In genomic region chr7:19093537-19094385, GRCm38 (mm10) we compare ENCODE assay signal across 8 mouse cellular contexts. TPM values are rescaled to one million over a fixed set of nuclear protein-coding genes. Genes with fewer than 3 reads are reported as not detected.
A peak's percentile ranks its signal among the peaks of the same experiment; 100 is the strongest.
DNase-seq lines count a peak whose midpoint lies in the region; ATAC-seq and TF ChIP-seq lines count a peak whose summit lies in the region.

No protein-coding gene starts in this region.

- peaks cover 2% of the 10 kb centered on the region; the same call in 1 of the 2 replicates for H3K4me1 ChIP-seq in bone marrow, adult 2 months (ENCODE audit: control insufficient read depth, insufficient read depth, low read length)
- H3K4me1 ChIP-seq in heart, embryonic 13.5 days: peaks cover 48% of the 10 kb centered on the region
- peaks cover 20% of the 10 kb centered on the region for H3K4me1 ChIP-seq in kidney, postnatal 0 days (replicated peaks; ENCODE audit: insufficient read depth, low read length)
- H3K4me1 ChIP-seq in liver, embryonic 13.5 days (replicated peaks): peaks cover 59% of the 10 kb centered on the region
- peaks cover 28% of the 10 kb centered on the region for H3K4me1 ChIP-seq in neural tube, embryonic 11.5 days (ENCODE audit: control insufficient read depth, insufficient read depth, low read length)
- H3K4me1 ChIP-seq in stomach, embryonic 16.5 days (ENCODE audit: control insufficient read depth, insufficient read depth, low read length): peaks cover 34% of the 10 kb centered on the region

- H3K9ac ChIP-seq in heart, embryonic 13.5 days: peak overlapping the region; percentile 97
- H3K9ac ChIP-seq in kidney, postnatal 0 days (ENCODE audit: low read depth, low read length): peak overlapping the region; percentile 86
- H3K9ac ChIP-seq in liver, embryonic 13.5 days: peak overlapping the region; percentile 75
- peak overlapping the region; percentile 83 for H3K9ac ChIP-seq in neural tube, embryonic 11.5 days (ENCODE audit: low read length)
- peak overlapping the region; percentile 90 for H3K9ac ChIP-seq in stomach, embryonic 16.5 days (ENCODE audit: low read length)

- H3K4me3 ChIP-seq in bone marrow, adult 2 months (replicated peaks; ENCODE audit: control insufficient read depth, low read depth, low read length): peak overlapping the region; percentile 62
- H3K4me3 ChIP-seq in heart, embryonic 13.5 days: peak overlapping the region; percentile 86
- H3K4me3 ChIP-seq in kidney, postnatal 0 days (replicated peaks; ENCODE audit: low read depth, low read length): peak overlapping the region; percentile 76
- peak overlapping the region; percentile 68 for H3K4me3 ChIP-seq in liver, embryonic 13.5 days (replicated peaks)
- peak overlapping the region; percentile 75 for H3K4me3 ChIP-seq in neural tube, embryonic 11.5 days (ENCODE audit: low read depth, low read length)
- H3K4me3 ChIP-seq in stomach, embryonic 16.5 days (replicated peaks; ENCODE audit: low read length): peak overlapping the region; percentile 76

- peaks cover 9% of the 10 kb centered on the region for H3K27me3 ChIP-seq in heart, embryonic 13.5 days (replicated peaks)
- H3K27me3 ChIP-seq in kidney, postnatal 0 days (ENCODE audit: insufficient read depth, low read length): no peaks in the 10 kb centered on the region
- H3K27me3 ChIP-seq in liver, embryonic 13.5 days: peaks cover 91% of the 10 kb centered on the region
- peaks cover 9% of the 10 kb centered on the region for H3K27me3 ChIP-seq in neural tube, embryonic 11.5 days (ENCODE audit: control insufficient read depth, insufficient read depth, low read length)
- no peaks in the 10 kb centered on the region for H3K27me3 ChIP-seq in stomach, embryonic 16.5 days (ENCODE audit: control insufficient read depth, insufficient read depth, low read length)

- peak; percentile 62; the same call in 1 of the 2 replicates for TF ChIP-seq POLR2A in bone marrow, adult 2 months (IDR thresholded peaks at IDR 0.05; ENCODE audit: borderline replicate concordance, control insufficient read depth, low read depth, low read length)

- TF ChIP-seq CTCF in bone marrow, adult 2 months (IDR thresholded peaks at IDR 0.05; ENCODE audit: control insufficient read depth, insufficient read depth, low read length): no peak
- TF ChIP-seq CTCF in kidney, postnatal 0 days (IDR thresholded peaks at IDR 0.05; ENCODE audit: low read depth): no peak

- peak overlapping the region; percentile 54; the same call in 1 of the 2 replicates for H3K27ac ChIP-seq in bone marrow, adult 2 months (ENCODE audit: control insufficient read depth, insufficient read depth, low read depth, low read length, poor library complexity)
- H3K27ac ChIP-seq in heart, embryonic 13.5 days (replicated peaks): peak overlapping the region; percentile 99
- peak overlapping the region; percentile 96 for H3K27ac ChIP-seq in kidney, postnatal 0 days
- H3K27ac ChIP-seq in liver, embryonic 13.5 days: peak overlapping the region; percentile 82
- H3K27ac ChIP-seq in neural tube, embryonic 11.5 days (ENCODE audit: low read depth, low read length): peak overlapping the region; percentile 91
- H3K27ac ChIP-seq in stomach, embryonic 16.5 days (ENCODE audit: low read length): peak overlapping the region; percentile 94

- H3K36me3 ChIP-seq in heart, embryonic 13.5 days: peaks cover 45% of the 10 kb centered on the region
- 0 out of 2 replicates have a peak, but pooled peaks cover 4% of the 10 kb centered on the region for H3K36me3 ChIP-seq in kidney, postnatal 0 days (ENCODE audit: insufficient read depth, low read length)
- H3K36me3 ChIP-seq in liver, embryonic 13.5 days: no peaks in the 10 kb centered on the region
- 0 out of 2 replicates have a peak, but pooled peaks cover 3% of the 10 kb centered on the region for H3K36me3 ChIP-seq in neural tube, embryonic 11.5 days (ENCODE audit: control insufficient read depth, insufficient read depth, low read length)
- 0 out of 2 replicates have a peak, but pooled peaks cover 5% of the 10 kb centered on the region for H3K36me3 ChIP-seq in stomach, embryonic 16.5 days (ENCODE audit: control insufficient read depth, insufficient read depth, low read length)

- WGBS in bone marrow, adult 2 months: under 1% methylated on average over 45 of the region's 45 CpGs
- under 1% methylated on average over 45 of the region's 45 CpGs for WGBS in heart, embryonic 13.5 days
- WGBS in kidney, postnatal 0 days: under 1% methylated on average over 45 of the region's 45 CpGs
- WGBS in liver, embryonic 13.5 days (ENCODE audit: insufficient replicate concordance): under 1% methylated on average over 45 of the region's 45 CpGs
- WGBS in neural tube, embryonic 11.5 days: under 1% methylated on average over 45 of the region's 45 CpGs
- whole genome bisulfite sequencing in stomach, embryonic 16.5 days: under 1% methylated on average over 45 of the region's 45 CpGs

- ATAC-seq in heart, embryonic 13.5 days (ENCODE audit: extremely low read depth, insufficient number of reproducible peaks, low FRiP score, low TSS enrichment): peak; percentile 68
- ATAC-seq in kidney, postnatal 0 days (replicated peaks; ENCODE audit: low FRiP score, low read depth): peak; percentile 80
- peak; percentile 82 for ATAC-seq in liver, embryonic 13.5 days (ENCODE audit: low read depth)
- peak; percentile 82 for ATAC-seq in neural tube, embryonic 11.5 days (ENCODE audit: insufficient read depth, low FRiP score, low TSS enrichment)
- ATAC-seq in stomach, embryonic 16.5 days (ENCODE audit: insufficient read depth, low FRiP score): peak; percentile 86

- DNase-seq in CD4-positive, CD25-positive, alpha-beta regulatory T cell, adult 2 months (ENCODE audit: low read depth, low spot score): peak; percentile 92
- DNase-seq in fibroblast of lung, adult 2 months (ENCODE audit: low read depth): peak; percentile 95
- DNase-seq in kidney, postnatal 0 days (ENCODE audit: low spot score): peak; percentile 99
- DNase-seq in liver, embryonic 13.5 days: peak; percentile 79
- DNase-seq in neural tube, embryonic 11.5 days (ENCODE audit: low spot score): peak; percentile 97

- H3K9me3 ChIP-seq in heart, embryonic 13.5 days: no peaks in the 10 kb centered on the region
- no peaks in the 10 kb centered on the region for H3K9me3 ChIP-seq in kidney, postnatal 0 days (replicated peaks; ENCODE audit: low read length)
- H3K9me3 ChIP-seq in liver, embryonic 13.5 days (replicated peaks): no peaks in the 10 kb centered on the region
- H3K9me3 ChIP-seq in neural tube, embryonic 11.5 days (ENCODE audit: control insufficient read depth, low read length): no peaks in the 10 kb centered on the region
- no peaks in the 10 kb centered on the region for H3K9me3 ChIP-seq in stomach, embryonic 16.5 days (replicated peaks; ENCODE audit: control insufficient read depth, low read length)

- peak overlapping the region; percentile 92 for H3K4me2 ChIP-seq in heart, embryonic 13.5 days
- peak overlapping the region; percentile 92 for H3K4me2 ChIP-seq in kidney, postnatal 0 days (ENCODE audit: low read length)
- H3K4me2 ChIP-seq in liver, embryonic 13.5 days: peak overlapping the region; percentile 97
- H3K4me2 ChIP-seq in neural tube, embryonic 11.5 days (ENCODE audit: low read depth): peak overlapping the region; percentile 96
- H3K4me2 ChIP-seq in stomach, embryonic 16.5 days (ENCODE audit: low read depth, low read length): peak overlapping the region; percentile 89

RNA-seq across cellular contexts. Expression of gene Six5, which starts 0.6 kb away (rescaled TPM):
- 4.7 and 6.5 TPM in 2 replicates for polyA plus RNA-seq in bone marrow, adult 2 months (2011; ENCODE audit: insufficient read depth, insufficient read length, low replicate concordance, missing spikeins)
- polyA plus RNA-seq in heart, embryonic 13.5 days (2015; fragmentation: Nextera tagmentation; extraction: Ambion mirVana): 5.9 and 6.0 TPM in 2 replicates
- polyA plus RNA-seq in kidney, postnatal 0 days (2015; fragmentation: Nextera tagmentation; extraction: Ambion mirVana): 7.6 and 7.9 TPM in 2 replicates
- polyA plus RNA-seq in liver, embryonic 13.5 days (2015; fragmentation: Nextera tagmentation; extraction: Ambion mirVana): 0.67 and 0.82 TPM in 2 replicates
- polyA plus RNA-seq in neural tube, embryonic 11.5 days (2014; fragmentation: Nextera tagmentation; extraction: Ambion mirVana): 6.3 and 7.4 TPM in 2 replicates
- polyA plus RNA-seq in stomach, embryonic 16.5 days (2015; fragmentation: Nextera tagmentation; extraction: Ambion mirVana): 8.8 and 10.4 TPM in 2 replicates

RNA-seq across cellular contexts. Expression of gene Dmpk, which starts 10.1 kb away (rescaled TPM):
- 25.8 and 42.6 TPM in 2 replicates for polyA plus RNA-seq in bone marrow, adult 2 months (2011; ENCODE audit: insufficient read depth, insufficient read length, low replicate concordance, missing spikeins)
- polyA plus RNA-seq in heart, embryonic 13.5 days (2015; fragmentation: Nextera tagmentation; extraction: Ambion mirVana): 19.3 and 20.0 TPM in 2 replicates
- polyA plus RNA-seq in kidney, postnatal 0 days (2015; fragmentation: Nextera tagmentation; extraction: Ambion mirVana): 9.4 and 11.6 TPM in 2 replicates
- polyA plus RNA-seq in liver, embryonic 13.5 days (2015; fragmentation: Nextera tagmentation; extraction: Ambion mirVana): 8.5 and 10.1 TPM in 2 replicates
- polyA plus RNA-seq in neural tube, embryonic 11.5 days (2014; fragmentation: Nextera tagmentation; extraction: Ambion mirVana): 9.4 and 10.2 TPM in 2 replicates
- polyA plus RNA-seq in stomach, embryonic 16.5 days (2015; fragmentation: Nextera tagmentation; extraction: Ambion mirVana): 84.7 and 98.1 TPM in 2 replicates

RNA-seq across cellular contexts. Expression of gene Dmwd, which starts 17.7 kb away (rescaled TPM):
- 21.4 and 27.7 TPM in 2 replicates for polyA plus RNA-seq in bone marrow, adult 2 months (2011; ENCODE audit: insufficient read depth, insufficient read length, low replicate concordance, missing spikeins)
- 11.3 and 13.9 TPM in 2 replicates for polyA plus RNA-seq in heart, embryonic 13.5 days (2015; fragmentation: Nextera tagmentation; extraction: Ambion mirVana)
- 12.2 and 16.9 TPM in 2 replicates for polyA plus RNA-seq in kidney, postnatal 0 days (2015; fragmentation: Nextera tagmentation; extraction: Ambion mirVana)
- polyA plus RNA-seq in liver, embryonic 13.5 days (2015; fragmentation: Nextera tagmentation; extraction: Ambion mirVana): 3.2 and 4.2 TPM in 2 replicates
- 29.7 and 31.7 TPM in 2 replicates for polyA plus RNA-seq in neural tube, embryonic 11.5 days (2014; fragmentation: Nextera tagmentation; extraction: Ambion mirVana)
- 7.7 and 8.3 TPM in 2 replicates for polyA plus RNA-seq in stomach, embryonic 16.5 days (2015; fragmentation: Nextera tagmentation; extraction: Ambion mirVana)

RNA-seq across cellular contexts. Expression of gene Gm4969, which starts 24.4 kb away (rescaled TPM):
- polyA plus RNA-seq in bone marrow, adult 2 months (2011; ENCODE audit: insufficient read depth, insufficient read length, low replicate concordance, missing spikeins): not detected in 2 replicates
- polyA plus RNA-seq in heart, embryonic 13.5 days (2015; fragmentation: Nextera tagmentation; extraction: Ambion mirVana): 1.2 and 2.1 TPM in 2 replicates
- polyA plus RNA-seq in kidney, postnatal 0 days (2015; fragmentation: Nextera tagmentation; extraction: Ambion mirVana): 2.0 TPM in 2 replicates
- polyA plus RNA-seq in liver, embryonic 13.5 days (2015; fragmentation: Nextera tagmentation; extraction: Ambion mirVana): 0.17 and 0.30 TPM in 2 replicates
- polyA plus RNA-seq in neural tube, embryonic 11.5 days (2014; fragmentation: Nextera tagmentation; extraction: Ambion mirVana): 1.3 and 1.4 TPM in 2 replicates
- 2.2 and 2.5 TPM in 2 replicates for polyA plus RNA-seq in stomach, embryonic 16.5 days (2015; fragmentation: Nextera tagmentation; extraction: Ambion mirVana)

RNA-seq across cellular contexts. Expression of gene Fbxo46, which starts 25.9 kb away (rescaled TPM):
- polyA plus RNA-seq in bone marrow, adult 2 months (2011; ENCODE audit: insufficient read depth, insufficient read length, low replicate concordance, missing spikeins): 3.9 and 4.8 TPM in 2 replicates
- polyA plus RNA-seq in heart, embryonic 13.5 days (2015; fragmentation: Nextera tagmentation; extraction: Ambion mirVana): 8.0 and 8.6 TPM in 2 replicates
- 12.1 and 13.0 TPM in 2 replicates for polyA plus RNA-seq in kidney, postnatal 0 days (2015; fragmentation: Nextera tagmentation; extraction: Ambion mirVana)
- 5.6 and 6.4 TPM in 2 replicates for polyA plus RNA-seq in liver, embryonic 13.5 days (2015; fragmentation: Nextera tagmentation; extraction: Ambion mirVana)
- 10.1 and 10.6 TPM in 2 replicates for polyA plus RNA-seq in neural tube, embryonic 11.5 days (2014; fragmentation: Nextera tagmentation; extraction: Ambion mirVana)
- polyA plus RNA-seq in stomach, embryonic 16.5 days (2015; fragmentation: Nextera tagmentation; extraction: Ambion mirVana): 13.5 and 15.3 TPM in 2 replicates

Comparison
In these comparisons a context has a peak if more than half of its experiments do, and no peak if none do; other contexts are left out.
1. Peak in every context shown above with its lines: DNase-seq, ATAC-seq, H3K4me3 ChIP-seq and H3K27ac ChIP-seq.